Mouse (Mus musculus) embryonic fibroblast, embryonic 13.5 days (primary cell): Measurements from ENCODE around the gene Atoh1. TPM values are rescaled to one million over a fixed set of nuclear protein-coding genes. Genes with fewer than 3 reads are reported as not detected.
A peak's percentile ranks its signal among the peaks of the same experiment; 100 is the strongest.

ENCODE experiments used
- H3K27ac ChIP-seq: 2 replicates; pipeline ENCODE4 v1.5.1; 2012; ENCODE audit warnings: low read length, control low read depth, inconsistent platforms; ENCODE audit not compliant: insufficient read depth
- H3K4me1 ChIP-seq: 2 replicates; pipeline ENCODE4 v1.6.1; 2011; ENCODE audit warnings: low read length; ENCODE audit not compliant: control insufficient read depth, insufficient read depth
- H3K4me3 ChIP-seq: 2 replicates; pipeline ENCODE4 v1.5.1; 2011; ENCODE audit warnings: mild to moderate bottlenecking, control low read depth, low read length; ENCODE audit not compliant: insufficient read depth
- CTCF ChIP-seq: IDR thresholded peaks from 2 replicates; pipeline ENCODE4 v1.5.1; 2011; ENCODE audit warnings: mild to moderate bottlenecking, control low read depth, low read length, moderate library complexity, borderline replicate concordance; ENCODE audit not compliant: insufficient read depth
- POLR2A ChIP-seq: IDR thresholded peaks from 2 replicates; pipeline ENCODE4 v1.6.1; 2011; ENCODE audit warnings: low read depth, mild to moderate bottlenecking, control low read depth, low read length, moderate library complexity
- polyA plus RNA-seq: library from polyadenylated mRNA; stranded (reverse); fragments of >200 nt; gene quantifications from 2 replicates; pipeline ENCODE4 v1.2.4, GENCODE M21; 2011; ENCODE audit warnings: low read depth; ENCODE audit not compliant: missing spikeins, insufficient read length

Atoh1 gene
- polyA plus RNA-seq, result not detected in 2 replicates

DNA sequence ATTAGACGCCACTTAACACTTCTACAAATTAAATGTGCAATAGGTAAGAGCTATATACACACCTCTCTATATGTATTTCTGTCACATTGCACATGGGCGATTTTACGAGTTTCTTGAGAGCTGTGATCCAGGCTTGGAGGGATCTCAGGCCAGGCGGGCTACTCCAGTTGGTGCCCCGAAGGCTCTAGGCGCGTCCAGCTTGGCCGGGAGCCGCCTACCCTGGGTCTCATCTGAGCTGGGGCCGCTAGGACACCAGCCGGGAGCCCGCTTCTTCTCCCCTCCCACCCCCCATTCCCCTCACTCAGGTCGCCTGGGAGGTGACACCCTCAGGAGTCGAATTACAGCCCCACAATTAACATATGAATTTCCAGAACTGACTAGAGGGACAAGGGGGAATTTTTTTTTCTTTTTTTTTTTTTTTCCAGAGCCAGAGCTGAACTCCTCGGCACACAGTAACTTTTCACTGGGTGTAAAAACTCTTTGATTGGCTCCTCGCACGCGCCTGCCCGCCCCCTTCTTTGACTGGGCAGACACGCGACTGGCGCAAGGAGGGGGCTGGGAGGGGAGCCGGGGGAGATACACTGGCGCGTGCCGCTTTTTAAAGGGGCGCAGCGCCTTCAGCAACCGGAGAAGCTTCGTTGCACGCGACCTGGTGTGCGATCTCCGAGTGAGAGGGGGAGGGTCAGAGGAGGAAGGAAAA lies at the start of gene Atoh1:
Atoh1 (plus strand) TSS at position 627 of the 700 bp plus-strand sequence.
- Histone ChIP-seq H3K27ac (no peak within 1 kb of the TSS), H3K4me3 (peak within 1 kb of the TSS; percentile 54), H3K4me1 (no peaks in the 10 kb centered on the region)
- no peak for TF ChIP-seq CTCF
- TF ChIP-seq POLR2A, result no peak

DNA sequence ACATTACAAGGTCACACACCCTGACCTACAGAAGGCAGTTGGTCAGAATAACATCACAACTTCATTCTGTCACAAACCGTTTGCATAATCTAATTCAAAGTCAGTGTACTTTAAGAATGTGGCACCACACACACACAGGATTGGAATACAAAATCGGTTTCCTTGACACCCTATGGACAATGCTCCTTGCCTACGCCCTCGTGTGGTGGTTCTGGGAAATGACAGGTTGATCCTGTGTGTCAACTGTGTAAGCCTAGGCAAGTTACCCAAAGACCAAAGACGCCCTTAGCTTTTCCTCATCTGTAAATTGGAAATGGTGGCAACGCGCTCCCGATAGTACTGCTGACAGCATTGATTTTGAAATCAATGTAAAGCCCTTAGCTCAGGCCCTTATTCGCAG lies 45.0 kb upstream of the Atoh1 start:
- TF ChIP-seq CTCF (peak; percentile 48; the same call in 1 of the 2 replicates), POLR2A (no peak)
- H3K27ac ChIP-seq, result no peak overlapping the region
- H3K4me1 ChIP-seq, result no peaks in the 10 kb centered on the region
- no peak overlapping the region for H3K4me3 ChIP-seq

DNA sequence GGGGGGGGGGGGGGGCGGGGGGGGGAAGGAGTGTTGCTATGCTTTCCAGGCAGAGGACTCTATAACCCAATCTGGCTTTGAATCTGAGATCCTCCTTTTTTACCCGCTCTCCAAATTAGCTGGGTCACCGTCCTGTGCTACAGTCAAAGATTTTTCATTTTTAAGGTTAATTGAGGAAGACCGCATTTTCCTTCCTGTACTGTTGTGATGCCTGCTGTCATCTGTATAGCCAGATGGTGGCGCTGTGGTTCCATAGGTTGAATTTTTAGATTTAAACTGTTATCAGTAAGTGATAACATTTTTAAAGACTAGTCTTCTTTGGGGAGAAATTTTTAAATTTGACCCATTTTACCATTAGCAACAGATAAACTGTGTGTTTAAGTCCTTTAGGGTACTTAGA lies 44.0 kb upstream of the Atoh1 start:
- TF ChIP-seq CTCF, result no peak
- TF ChIP-seq POLR2A, result no peak
- no peaks in the 10 kb centered on the region for H3K4me1 ChIP-seq
- no peak overlapping the region for H3K27ac ChIP-seq
- H3K4me3 ChIP-seq, result no peak overlapping the region

DNA sequence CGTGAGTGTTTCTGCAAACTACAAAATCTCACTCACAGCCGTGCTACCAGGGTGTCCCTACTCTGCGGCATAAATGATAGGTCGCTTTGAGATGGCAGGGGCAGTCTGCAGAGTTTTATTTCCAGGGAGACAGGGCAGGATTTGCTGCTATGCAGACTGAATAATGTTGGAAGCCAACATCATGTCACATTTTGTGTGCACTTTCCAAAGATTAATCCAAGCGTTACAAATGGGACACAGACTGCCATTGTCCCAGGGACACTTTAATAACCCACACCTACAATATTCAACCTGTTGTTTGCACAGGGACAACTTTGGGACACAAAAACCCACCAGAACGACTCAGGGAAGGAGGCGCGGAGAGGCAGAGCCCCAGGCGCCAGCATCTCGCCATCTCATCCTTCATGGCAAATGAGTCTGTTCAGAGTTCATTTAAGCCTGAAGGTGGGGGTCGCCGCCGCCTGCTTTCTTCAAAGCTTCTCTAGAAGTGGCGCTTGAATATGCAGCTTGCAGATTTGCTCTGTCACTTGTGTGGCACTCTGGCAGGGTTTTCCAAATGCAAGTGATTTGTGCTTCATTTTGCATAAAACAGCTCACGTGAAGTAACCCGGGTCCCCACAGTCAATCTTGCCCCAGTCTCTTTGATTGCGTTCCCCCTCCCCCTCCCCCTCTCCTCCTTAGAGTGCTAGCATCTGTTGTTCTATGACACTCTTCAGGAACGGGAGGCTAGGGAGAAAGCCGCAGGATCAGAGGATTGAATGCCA lies 40.6 kb upstream of the Atoh1 start:
- Histone ChIP-seq H3K4me1 (no peaks in the 10 kb centered on the region), H3K27ac (no peak overlapping the region), H3K4me3 (no peak overlapping the region)
- no peak for TF ChIP-seq CTCF
- no peak for TF ChIP-seq POLR2A

DNA sequence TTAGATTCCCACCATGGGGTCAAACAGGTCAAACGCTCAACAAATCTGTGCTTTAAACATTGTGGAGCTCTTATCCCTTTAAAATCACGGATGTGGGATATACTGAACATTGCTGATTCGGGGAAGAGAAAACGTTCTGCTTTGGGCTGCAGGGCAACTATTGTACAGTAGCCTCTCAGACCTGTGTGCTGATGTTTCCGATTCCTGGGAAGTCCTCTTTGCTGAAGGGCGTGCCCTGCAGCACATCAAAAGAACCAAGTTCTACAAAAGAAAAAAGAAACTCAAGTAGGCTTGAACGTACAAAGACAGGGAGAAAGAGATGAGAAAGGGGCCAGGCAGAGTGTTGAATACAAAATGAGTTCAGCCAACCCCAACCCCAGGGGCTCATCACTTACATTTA lies 34.2 kb upstream of the Atoh1 start:
- Histone ChIP-seq H3K4me1 (no peaks in the 10 kb centered on the region), H3K27ac (no peak overlapping the region), H3K4me3 (no peak overlapping the region)
- TF ChIP-seq POLR2A (no peak), CTCF (no peak)

DNA sequence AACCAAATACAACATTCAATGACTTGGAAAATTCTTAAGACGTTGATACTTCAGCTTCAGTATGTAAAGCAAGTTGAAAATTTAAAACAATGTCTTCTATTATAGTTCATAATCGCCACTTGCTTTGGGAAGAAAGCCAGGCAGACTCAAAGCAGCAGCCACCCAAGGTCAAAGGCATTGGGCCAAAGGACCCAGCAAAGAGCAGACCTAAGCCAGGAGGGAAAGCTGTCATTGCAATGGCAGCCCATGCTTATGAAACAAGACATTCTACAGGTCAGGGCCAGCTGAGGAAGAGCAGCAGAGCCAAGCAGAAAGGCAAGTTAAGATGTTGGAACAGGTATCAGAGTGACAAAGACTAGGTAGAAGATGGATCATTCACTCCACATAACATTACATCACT lies 25.3 kb upstream of the Atoh1 start:
- no peak for TF ChIP-seq POLR2A
- no peak for TF ChIP-seq CTCF
- no peak overlapping the region for H3K27ac ChIP-seq
- H3K4me3 ChIP-seq, result no peak overlapping the region
- no peaks in the 10 kb centered on the region for H3K4me1 ChIP-seq

DNA sequence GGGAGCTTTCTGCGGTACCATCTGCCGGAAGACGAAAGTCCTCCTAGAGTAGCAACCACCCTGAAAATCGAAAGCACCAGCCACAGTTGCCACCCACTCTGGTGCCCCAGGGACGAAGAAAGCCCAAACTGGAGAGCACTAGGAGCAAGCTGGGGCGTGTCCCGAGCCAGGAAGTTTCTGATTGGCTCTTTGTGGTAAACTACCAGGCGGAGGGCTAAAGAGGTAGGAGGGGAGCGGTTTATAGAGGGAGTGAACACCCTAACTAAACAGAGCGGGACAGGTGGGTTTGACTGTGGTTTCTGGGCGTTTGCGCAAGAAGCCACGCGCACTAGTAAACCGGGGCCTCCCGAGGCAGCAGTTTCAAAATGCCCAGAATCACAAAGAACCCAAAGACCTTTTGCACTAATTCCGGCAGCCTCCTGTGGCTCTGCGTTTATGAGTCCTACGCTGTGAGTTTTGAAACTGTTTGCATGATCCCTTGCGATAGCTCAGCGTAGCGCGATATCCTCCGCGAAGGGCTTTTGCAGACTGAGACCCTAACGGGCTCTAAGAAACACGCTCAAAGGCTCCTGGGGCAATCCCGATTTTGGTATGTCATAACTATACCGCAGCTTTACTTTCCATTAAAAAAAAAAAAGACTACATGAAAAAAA lies 1.0 kb upstream of the Atoh1 start:
- Histone ChIP-seq H3K27ac (no peak overlapping the region), H3K4me1 (no peaks in the 10 kb centered on the region), H3K4me3 (peak overlapping the region; percentile 45)
- TF ChIP-seq CTCF (no peak), POLR2A (no peak)

DNA sequence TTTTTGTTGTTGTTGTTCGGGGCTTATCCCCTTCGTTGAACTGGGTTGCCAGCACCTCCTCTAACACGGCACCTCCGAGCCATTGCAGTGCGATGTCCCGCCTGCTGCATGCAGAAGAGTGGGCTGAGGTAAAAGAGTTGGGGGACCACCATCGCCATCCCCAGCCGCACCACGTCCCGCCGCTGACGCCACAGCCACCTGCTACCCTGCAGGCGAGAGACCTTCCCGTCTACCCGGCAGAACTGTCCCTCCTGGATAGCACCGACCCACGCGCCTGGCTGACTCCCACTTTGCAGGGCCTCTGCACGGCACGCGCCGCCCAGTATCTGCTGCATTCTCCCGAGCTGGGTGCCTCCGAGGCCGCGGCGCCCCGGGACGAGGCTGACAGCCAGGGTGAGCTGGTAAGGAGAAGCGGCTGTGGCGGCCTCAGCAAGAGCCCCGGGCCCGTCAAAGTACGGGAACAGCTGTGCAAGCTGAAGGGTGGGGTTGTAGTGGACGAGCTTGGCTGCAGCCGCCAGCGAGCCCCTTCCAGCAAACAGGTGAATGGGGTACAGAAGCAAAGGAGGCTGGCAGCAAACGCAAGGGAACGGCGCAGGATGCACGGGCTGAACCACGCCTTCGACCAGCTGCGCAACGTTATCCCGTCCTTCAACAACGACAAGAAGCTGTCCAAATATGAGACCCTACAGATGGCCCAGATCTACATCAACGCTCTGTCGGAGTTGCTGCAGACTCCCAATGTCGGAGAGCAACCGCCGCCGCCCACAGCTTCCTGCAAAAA lies 496 bp downstream of the Atoh1 start:
- H3K27ac ChIP-seq, result no peak overlapping the region
- peak overlapping the region; percentile 54 for H3K4me3 ChIP-seq
- H3K4me1 ChIP-seq, result no peaks in the 10 kb centered on the region
- TF ChIP-seq CTCF, result no peak
- TF ChIP-seq POLR2A, result no peak

DNA sequence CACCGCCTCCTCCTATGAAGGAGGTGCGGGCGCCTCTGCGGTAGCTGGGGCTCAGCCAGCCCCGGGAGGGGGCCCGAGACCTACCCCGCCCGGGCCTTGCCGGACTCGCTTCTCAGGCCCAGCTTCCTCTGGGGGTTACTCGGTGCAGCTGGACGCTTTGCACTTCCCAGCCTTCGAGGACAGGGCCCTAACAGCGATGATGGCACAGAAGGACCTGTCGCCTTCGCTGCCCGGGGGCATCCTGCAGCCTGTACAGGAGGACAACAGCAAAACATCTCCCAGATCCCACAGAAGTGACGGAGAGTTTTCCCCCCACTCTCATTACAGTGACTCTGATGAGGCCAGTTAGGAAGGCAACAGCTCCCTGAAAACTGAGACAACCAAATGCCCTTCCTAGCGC lies 1.1 kb downstream of the Atoh1 start:
- Histone ChIP-seq H3K4me1 (no peaks in the 10 kb centered on the region), H3K27ac (no peak overlapping the region), H3K4me3 (0 out of 2 replicates have a peak overlapping the region, but pooled peaks have one; percentile 6)
- TF ChIP-seq CTCF, result no peak
- no peak for TF ChIP-seq POLR2A
